Mouse (Mus musculus): ENCODE measurements at regions not wholly inside any gene's neighbourhood (a gene's known extent, or its start where the extent isn't known, plus 50 kb on each side); places are given as distances from the start of the nearest gene placed in this dataset.
"Not testable (repeated sequence)": the region's sequence is repeated elsewhere in the genome, so short reads cannot be mapped to it uniquely, and the experiment has no call there.

DNA sequence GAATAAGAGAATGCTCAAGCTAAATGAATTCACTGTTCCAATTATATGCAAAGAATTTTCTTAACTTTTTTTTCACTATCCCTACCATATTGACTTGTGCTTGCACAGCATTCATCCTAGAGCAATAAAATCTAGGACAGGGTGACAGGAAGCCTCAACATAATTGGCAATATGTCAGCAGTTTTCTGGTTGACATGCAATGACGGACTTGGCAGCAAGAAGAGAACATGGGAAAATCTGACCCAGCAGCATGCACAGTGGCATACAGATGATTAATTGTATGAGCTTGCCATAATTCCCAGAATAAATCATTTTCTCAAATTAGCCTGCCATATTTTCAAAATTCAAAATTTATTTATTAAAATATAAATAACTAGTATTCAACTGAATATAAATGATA, 152.7 kb downstream of the Amy2a5 start:
- Histone ChIP-seq H3K27ac (replicated peaks; ENCODE audit: low read depth, low read length) (no peak overlapping the region), H3K4me2 (ENCODE audit: low read length) (no peak overlapping the region), H3K4me1 (ENCODE audit: control insufficient read depth, insufficient read depth, low read length) (no peaks in the 10 kb centered on the region), H3K4me3 (replicated peaks; ENCODE audit: low read depth, low read length) (no peak overlapping the region), H3K27me3 (ENCODE audit: control insufficient read depth, insufficient read depth, low read length) (no peaks in the 10 kb centered on the region), H3K9me3 (ENCODE audit: control insufficient read depth, low read length) (no peaks in the 10 kb centered on the region), H3K9ac (replicated peaks; ENCODE audit: low read length) (no peak overlapping the region), H3K36me3 (ENCODE audit: control insufficient read depth, insufficient read depth, low read length) (no peaks in the 10 kb centered on the region)
- DNase-seq, result no peak
- 78% methylated on average over 1 of the region's 1 CpGs for WGBS
- ATAC-seq (ENCODE audit: low FRiP score, low TSS enrichment), result no peak

- not testable (repeated sequence) for ATAC-seq (ENCODE audit: low FRiP score, low TSS enrichment); H3K4me1 ChIP-seq (ENCODE audit: control insufficient read depth, insufficient read depth, low read length); H3K9ac ChIP-seq (replicated peaks; ENCODE audit: low read length); DNase-seq; H3K27me3 ChIP-seq (ENCODE audit: control insufficient read depth, insufficient read depth, low read length); H3K27ac ChIP-seq (replicated peaks; ENCODE audit: low read depth, low read length); H3K4me3 ChIP-seq (replicated peaks; ENCODE audit: low read depth, low read length); H3K36me3 ChIP-seq (ENCODE audit: control insufficient read depth, insufficient read depth, low read length); H3K9me3 ChIP-seq (ENCODE audit: control insufficient read depth, low read length); H3K4me2 ChIP-seq (ENCODE audit: low read length)
- 79% methylated on average over 20 of the region's 21 CpGs for WGBS
Observed at GRCm38 (mm10) chr3:113090850-113091249, 167.8 kb downstream of the Amy2a5 start.

- ATAC-seq (ENCODE audit: low FRiP score, low TSS enrichment), result no peak; the same call in 1 of the 2 replicates
- Histone ChIP-seq H3K4me3 (replicated peaks; ENCODE audit: low read depth, low read length) (no peak overlapping the region), H3K9me3 (ENCODE audit: control insufficient read depth, low read length) (no peaks in the 10 kb centered on the region), H3K4me1 (ENCODE audit: control insufficient read depth, insufficient read depth, low read length) (no peaks in the 10 kb centered on the region), H3K27ac (replicated peaks; ENCODE audit: low read depth, low read length) (no peak overlapping the region), H3K9ac (replicated peaks; ENCODE audit: low read length) (no peak overlapping the region), H3K36me3 (ENCODE audit: control insufficient read depth, insufficient read depth, low read length) (no peaks in the 10 kb centered on the region), H3K4me2 (ENCODE audit: low read length) (no peak overlapping the region), H3K27me3 (ENCODE audit: control insufficient read depth, insufficient read depth, low read length) (no peaks in the 10 kb centered on the region)
- 0% methylated on average over 1 of the region's 1 CpGs for WGBS
- DNase-seq, result peak; percentile 90
Observed at GRCm38 (mm10) chr3:113080704-113081103, 177.9 kb downstream of the Amy2a5 start.
